Mouse (Mus musculus): ENCODE data around the gene Thpo. TPM values are rescaled to one million over a fixed set of nuclear protein-coding genes. Genes with fewer than 3 reads are reported as not detected.

Gene Thpo
- total and polyA plus RNA-seq, 2 experiments = 1.7 to 37.0 TPM

- DNase-seq (ENCODE audit: extremely low read depth, low read depth, low spot score) = no peak
- Histone ChIP-seq H3K36me3 (ENCODE audit: control insufficient read depth, insufficient read depth, low read length) (peaks cover 55% of the 10 kb centered on the region), H3K4me3 (ENCODE audit: insufficient read depth, low read depth, low read length) (no peak overlapping the region), H3K27ac (replicated peaks; ENCODE audit: insufficient read depth, low read depth, low read length) (no peak overlapping the region), H3K9ac (ENCODE audit: low read depth, low read length) (no peak overlapping the region), H3K4me1 (ENCODE audit: control insufficient read depth, insufficient read depth, low read length) (no peaks in the 10 kb centered on the region), H3K79me2 (ENCODE audit: control insufficient read depth, insufficient read depth, low read length) (no peaks in the 10 kb centered on the region), H3K27me3 (ENCODE audit: control insufficient read depth, insufficient read depth, low read length) (no peaks in the 10 kb centered on the region)
- 77% methylated on average over 3 of the region's 3 CpGs for WGBS
- no peak for TF ChIP-seq POLR2A (IDR thresholded peaks at IDR 0.05; ENCODE audit: extremely low read depth, insufficient read depth, low read length)
- TF ChIP-seq CTCF (IDR thresholded peaks at IDR 0.05; ENCODE audit: low read depth, low read length) = no peak
Observed at GRCm38 (mm10) chr16:20690774-20691173, 43.5 kb downstream of the Thpo start.

DNA sequence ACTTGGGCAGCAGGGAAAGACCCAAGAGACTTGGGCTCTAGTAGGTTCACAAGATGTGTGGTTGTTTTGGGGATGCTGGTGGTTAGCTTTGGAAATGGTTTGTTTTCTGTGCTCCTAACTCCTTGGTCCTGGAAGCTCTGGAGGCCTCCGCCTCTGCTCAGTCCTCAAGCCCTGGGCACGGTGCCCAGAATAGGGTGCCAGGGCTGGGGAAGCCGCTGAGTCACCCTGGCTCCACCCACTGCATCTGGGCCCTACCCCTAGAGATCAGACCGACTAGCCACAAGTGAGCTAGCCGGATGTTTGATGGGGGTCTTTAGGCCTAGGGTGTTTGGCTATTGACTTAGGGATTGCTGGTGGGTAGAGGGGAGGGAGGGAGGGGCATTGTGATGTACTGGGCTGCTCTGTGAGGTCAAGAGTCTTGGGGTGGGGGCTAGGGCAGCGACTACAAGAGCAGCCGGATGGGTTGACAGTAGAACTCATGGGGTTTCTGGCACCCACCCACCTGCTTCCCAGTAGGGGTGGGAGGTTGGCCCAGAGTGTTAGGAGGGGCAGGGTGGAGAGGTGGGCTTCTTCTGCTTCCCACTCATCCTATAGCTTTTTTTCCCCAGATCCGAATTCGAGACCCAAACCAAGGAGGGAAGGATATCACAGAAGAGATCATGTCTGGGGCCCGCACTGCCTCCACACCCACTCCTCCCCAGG lies 56.2 kb downstream of the Thpo start:
- Histone ChIP-seq H3K4me3 (ENCODE audit: insufficient read depth, low read depth, low read length) (no peak overlapping the region), H3K9ac (ENCODE audit: low read depth, low read length) (no peak overlapping the region), H3K27me3 (ENCODE audit: control insufficient read depth, insufficient read depth, low read length) (no peaks in the 10 kb centered on the region), H3K27ac (replicated peaks; ENCODE audit: insufficient read depth, low read depth, low read length) (no peak overlapping the region), H3K36me3 (ENCODE audit: control insufficient read depth, insufficient read depth, low read length) (peaks cover 70% of the 10 kb centered on the region), H3K79me2 (ENCODE audit: control insufficient read depth, insufficient read depth, low read length) (peaks cover 20% of the 10 kb centered on the region), H3K4me1 (ENCODE audit: control insufficient read depth, insufficient read depth, low read length) (peaks cover 16% of the 10 kb centered on the region)
- TF ChIP-seq POLR2A (IDR thresholded peaks at IDR 0.05; ENCODE audit: extremely low read depth, insufficient read depth, low read length) = no peak
- no peak for TF ChIP-seq CTCF (IDR thresholded peaks at IDR 0.05; ENCODE audit: low read depth, low read length)
- WGBS = 44% methylated on average over 10 of the region's 10 CpGs
- DNase-seq (ENCODE audit: extremely low read depth, low read depth, low spot score) = peak; percentile 70

DNA sequence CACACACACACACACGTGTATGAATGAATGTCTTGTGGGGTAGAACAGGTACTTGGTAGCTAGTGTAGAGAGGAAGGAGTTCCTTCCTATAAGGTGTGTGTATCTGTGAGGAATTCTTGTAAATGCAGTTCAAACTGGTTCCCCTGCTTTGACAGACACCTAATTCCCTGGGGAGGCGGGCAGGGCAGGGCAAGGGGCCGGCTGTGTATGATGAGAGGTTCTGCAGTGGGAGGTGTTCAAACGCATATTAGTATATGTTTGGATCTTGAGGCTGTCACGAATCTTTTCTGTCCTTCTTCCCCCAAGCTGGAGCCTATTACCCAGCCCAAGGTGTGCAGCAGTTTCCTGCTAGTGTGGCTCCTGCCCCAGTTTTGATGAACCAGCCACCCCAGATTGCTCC lies 56.9 kb downstream of the Thpo start:
- TF ChIP-seq CTCF (IDR thresholded peaks at IDR 0.05; ENCODE audit: low read depth, low read length) = no peak
- TF ChIP-seq POLR2A (IDR thresholded peaks at IDR 0.05; ENCODE audit: extremely low read depth, insufficient read depth, low read length) = no peak
- H3K36me3 ChIP-seq (ENCODE audit: control insufficient read depth, insufficient read depth, low read length) = peaks cover 62% of the 10 kb centered on the region
- H3K9ac ChIP-seq (ENCODE audit: low read depth, low read length) = no peak overlapping the region
- peaks cover 16% of the 10 kb centered on the region for H3K4me1 ChIP-seq (ENCODE audit: control insufficient read depth, insufficient read depth, low read length)
- peaks cover 24% of the 10 kb centered on the region for H3K79me2 ChIP-seq (ENCODE audit: control insufficient read depth, insufficient read depth, low read length)
- no peaks in the 10 kb centered on the region for H3K27me3 ChIP-seq (ENCODE audit: control insufficient read depth, insufficient read depth, low read length)
- DNase-seq (ENCODE audit: extremely low read depth, low read depth, low spot score) = no peak
- H3K27ac ChIP-seq (replicated peaks; ENCODE audit: insufficient read depth, low read depth, low read length) = no peak overlapping the region
- H3K4me3 ChIP-seq (ENCODE audit: insufficient read depth, low read depth, low read length) = no peak overlapping the region
- WGBS = 75% methylated on average over 5 of the region's 5 CpGs

DNA sequence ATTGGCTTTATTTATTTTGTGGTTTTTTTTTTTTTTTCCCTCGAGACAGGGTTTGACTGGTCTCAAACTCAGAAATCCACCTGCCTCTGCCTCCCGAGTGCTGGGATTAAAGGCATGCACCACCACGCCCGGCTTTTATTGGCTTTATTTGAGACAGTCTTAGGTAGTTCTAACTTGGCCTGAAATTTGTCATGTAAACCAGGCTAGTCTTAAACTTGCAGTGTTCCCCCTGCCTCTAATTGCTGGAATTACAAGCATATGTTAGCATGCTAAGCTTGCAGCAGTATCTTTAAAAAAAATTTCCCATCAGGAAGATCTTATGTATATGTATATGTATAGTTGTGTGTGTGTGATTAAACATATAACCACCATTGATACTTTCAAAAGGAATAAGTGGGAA lies 57.6 kb downstream of the Thpo start:
- no peak overlapping the region for H3K27ac ChIP-seq (replicated peaks; ENCODE audit: insufficient read depth, low read depth, low read length)
- no peak for TF ChIP-seq POLR2A (IDR thresholded peaks at IDR 0.05; ENCODE audit: extremely low read depth, insufficient read depth, low read length)
- TF ChIP-seq CTCF (IDR thresholded peaks at IDR 0.05; ENCODE audit: low read depth, low read length) = no peak
- WGBS = 70% methylated on average over 4 of the region's 4 CpGs
- no peak for DNase-seq (ENCODE audit: extremely low read depth, low read depth, low spot score)
- H3K9ac ChIP-seq (ENCODE audit: low read depth, low read length) = no peak overlapping the region
- peaks cover 20% of the 10 kb centered on the region for H3K4me1 ChIP-seq (ENCODE audit: control insufficient read depth, insufficient read depth, low read length)
- no peak overlapping the region for H3K4me3 ChIP-seq (ENCODE audit: insufficient read depth, low read depth, low read length)
- H3K36me3 ChIP-seq (ENCODE audit: control insufficient read depth, insufficient read depth, low read length) = peaks cover 56% of the 10 kb centered on the region
- H3K79me2 ChIP-seq (ENCODE audit: control insufficient read depth, insufficient read depth, low read length) = peaks cover 24% of the 10 kb centered on the region
- no peaks in the 10 kb centered on the region for H3K27me3 ChIP-seq (ENCODE audit: control insufficient read depth, insufficient read depth, low read length)

- Histone ChIP-seq H3K27me3 (ENCODE audit: control insufficient read depth, insufficient read depth, low read length) (no peaks in the 10 kb centered on the region), H3K4me1 (ENCODE audit: control insufficient read depth, insufficient read depth, low read length) (peaks cover 20% of the 10 kb centered on the region), H3K36me3 (ENCODE audit: control insufficient read depth, insufficient read depth, low read length) (peaks cover 41% of the 10 kb centered on the region), H3K27ac (replicated peaks; ENCODE audit: insufficient read depth, low read depth, low read length) (no peak overlapping the region; the same call in 1 of the 2 replicates), H3K79me2 (ENCODE audit: control insufficient read depth, insufficient read depth, low read length) (peaks cover 24% of the 10 kb centered on the region), H3K4me3 (ENCODE audit: insufficient read depth, low read depth, low read length) (no peak overlapping the region), H3K9ac (ENCODE audit: low read depth, low read length) (no peak overlapping the region)
- DNase-seq (ENCODE audit: extremely low read depth, low read depth, low spot score) = no peak
- WGBS = 50% methylated on average over 6 of the region's 6 CpGs
- TF ChIP-seq CTCF (IDR thresholded peaks at IDR 0.05; ENCODE audit: low read depth, low read length) = no peak
- TF ChIP-seq POLR2A (IDR thresholded peaks at IDR 0.05; ENCODE audit: extremely low read depth, insufficient read depth, low read length) = no peak
Observed at GRCm38 (mm10) chr16:20675213-20675612, 59.1 kb downstream of the Thpo start.

Other genes with a start within 250 kb of the Thpo start
- gene Eif2b5, start 235.7 kb downstream of the Thpo start, total RNA-seq (2014; rRNA removed) = 38.1 and 38.9 TPM in 2 replicates
- 19.2 and 19.3 TPM in 2 replicates for gene Eif2b5, start 235.7 kb downstream of the Thpo start, polyA plus RNA-seq (2012; rRNA removed)
- gene Dvl3, start 217.5 kb downstream of the Thpo start, total RNA-seq (2014; rRNA removed) = 2.5 and 5.8 TPM in 2 replicates
- gene Dvl3, start 217.5 kb downstream of the Thpo start, polyA plus RNA-seq (2012; rRNA removed) = 11.6 and 15.0 TPM in 2 replicates
- gene Ap2m1, start 199.0 kb downstream of the Thpo start, total RNA-seq (2014; rRNA removed) = 151 and 236 TPM in 2 replicates
- gene Ap2m1, start 199.0 kb downstream of the Thpo start, polyA plus RNA-seq (2012; rRNA removed) = 298 and 343 TPM in 2 replicates
- 42.0 and 44.9 TPM in 2 replicates for gene Abcf3, start 185.9 kb downstream of the Thpo start, total RNA-seq (2014; rRNA removed)
- gene Abcf3, start 185.9 kb downstream of the Thpo start, polyA plus RNA-seq (2012; rRNA removed) = 29.5 and 48.5 TPM in 2 replicates
- not detected in 2 replicates for gene Vwa5b2, start 145.0 kb downstream of the Thpo start, total RNA-seq (2014; rRNA removed)
- not detected in 2 replicates for gene Vwa5b2, start 145.0 kb downstream of the Thpo start, polyA plus RNA-seq (2012; rRNA removed)
- gene Eef1akmt4, start 122.9 kb downstream of the Thpo start, total RNA-seq (2014; rRNA removed) = 13.4 and 16.6 TPM in 2 replicates
- 18.9 and 21.7 TPM in 2 replicates for gene Eef1akmt4, start 122.9 kb downstream of the Thpo start, polyA plus RNA-seq (2012; rRNA removed)
- gene Gm49333, start 122.9 kb downstream of the Thpo start, total RNA-seq (2014; rRNA removed) = not detected in 2 replicates
- not detected in 2 replicates for gene Gm49333, start 122.9 kb downstream of the Thpo start, polyA plus RNA-seq (2012; rRNA removed)
- 6.5 and 10.1 TPM in 2 replicates for gene Alg3, start 122.8 kb downstream of the Thpo start, total RNA-seq (2014; rRNA removed)
- gene Alg3, start 122.8 kb downstream of the Thpo start, polyA plus RNA-seq (2012; rRNA removed) = 17.7 and 22.8 TPM in 2 replicates
- 0.18 and 0.60 TPM in 2 replicates for gene Camk2n2, start 113.2 kb downstream of the Thpo start, total RNA-seq (2014; rRNA removed)
- gene Camk2n2, start 113.2 kb downstream of the Thpo start, polyA plus RNA-seq (2012; rRNA removed) = 2.3 and 5.2 TPM in 2 replicates
- not detected in 2 replicates for gene Ece2, start 104.7 kb downstream of the Thpo start, total RNA-seq (2014; rRNA removed)
- gene Ece2, start 104.7 kb downstream of the Thpo start, polyA plus RNA-seq (2012; rRNA removed) = 0.04 TPM in 1 of 2 replicates, not detected in the other
- gene Psmd2, start 82.9 kb downstream of the Thpo start, total RNA-seq (2014; rRNA removed) = 138 and 146 TPM in 2 replicates
- 85.0 and 92.8 TPM in 2 replicates for gene Psmd2, start 82.9 kb downstream of the Thpo start, polyA plus RNA-seq (2012; rRNA removed)
- 173 and 198 TPM in 2 replicates for gene Eif4g1, start 66.2 kb downstream of the Thpo start, total RNA-seq (2014; rRNA removed)
- gene Eif4g1, start 66.2 kb downstream of the Thpo start, polyA plus RNA-seq (2012; rRNA removed) = 400 and 438 TPM in 2 replicates
- gene Fam131a, start 41.3 kb downstream of the Thpo start, total RNA-seq (2014; rRNA removed) = 0.37 and 0.60 TPM in 2 replicates
- gene Fam131a, start 41.3 kb downstream of the Thpo start, polyA plus RNA-seq (2012; rRNA removed) = 0.56 and 0.99 TPM in 2 replicates
- gene Polr2h, start 16.8 kb downstream of the Thpo start, total RNA-seq (2014; rRNA removed) = 18.1 and 19.2 TPM in 2 replicates
- 9.1 and 9.5 TPM in 2 replicates for gene Polr2h, start 16.8 kb downstream of the Thpo start, polyA plus RNA-seq (2012; rRNA removed)
- 29.6 and 30.6 TPM in 2 replicates for gene Clcn2, start 16.8 kb downstream of the Thpo start, total RNA-seq (2014; rRNA removed)
- 58.6 and 64.0 TPM in 2 replicates for gene Clcn2, start 16.8 kb downstream of the Thpo start, polyA plus RNA-seq (2012; rRNA removed)
- gene Chrd, start 1.4 kb downstream of the Thpo start, total RNA-seq (2014; rRNA removed) = 3.0 and 3.4 TPM in 2 replicates
- 9.9 and 14.1 TPM in 2 replicates for gene Chrd, start 1.4 kb downstream of the Thpo start, polyA plus RNA-seq (2012; rRNA removed)

Data from liver, adult 2 months (tissue).